Mouse (Mus musculus) midbrain, embryonic 11.5 days (tissue): ENCODE data around the gene Nfam1. TPM values are rescaled to one million over a fixed set of nuclear protein-coding genes. Genes with fewer than 3 reads are reported as not detected.
"Not testable (repeated sequence)": the region's sequence is repeated elsewhere in the genome, so short reads cannot be mapped to it uniquely, and the experiment has no call there.

Experiments used
- ATAC-seq: fragments of 200-750 bp; cut with Nextera tagmentation; 2 replicates; pipeline ENCODE4 v1.8.0; 2017; ENCODE audit warnings: moderate TSS enrichment, moderate library complexity; ENCODE audit not compliant: low FRiP score
- DNase-seq: peaks from one replicate; pipeline ENCODE4 v3.0.0; 2015; ENCODE audit warnings: low spot score; ENCODE audit errors: missing footprints
- H3K27ac ChIP-seq: fragments of 300-500 bp; sonication (generic); 2 replicates; pipeline ENCODE4 v1.5.1; 2014; ENCODE audit warnings: low read depth, low read length
- H3K27me3 ChIP-seq: fragments of 300-500 bp; sonication (generic); 2 replicates; pipeline ENCODE4 v1.6.1; 2014; ENCODE audit warnings: mild to moderate bottlenecking, low read length, moderate library complexity, mixed read lengths; ENCODE audit not compliant: control insufficient read depth, insufficient read depth
- H3K36me3 ChIP-seq: fragments of 300-500 bp; sonication (generic); 2 replicates; pipeline ENCODE4 v1.6.1; 2014; ENCODE audit warnings: mild to moderate bottlenecking, low read length, moderate library complexity, mixed read lengths; ENCODE audit not compliant: control insufficient read depth, insufficient read depth
- H3K4me1 ChIP-seq: fragments of 300-500 bp; sonication (generic); 2 replicates; pipeline ENCODE4 v1.6.1; 2014; ENCODE audit warnings: low read length; ENCODE audit not compliant: control insufficient read depth, insufficient read depth
- H3K4me2 ChIP-seq: fragments of 300-500 bp; sonication (generic); 2 replicates; pipeline ENCODE4 v1.6.1; 2014; ENCODE audit warnings: mild to moderate bottlenecking, moderate library complexity
- H3K4me3 ChIP-seq: fragments of 300-500 bp; sonication (generic); 2 replicates; pipeline ENCODE4 v1.5.1; 2014; ENCODE audit warnings: low read depth, low read length
- H3K9ac ChIP-seq: fragments of 300-500 bp; sonication (generic); 2 replicates; pipeline ENCODE4 v1.6.1; 2014; ENCODE audit warnings: low read length
- H3K9me3 ChIP-seq: fragments of 300-500 bp; sonication (generic); 2 replicates; pipeline ENCODE4 v1.6.1; 2016; ENCODE audit warnings: low read length; ENCODE audit not compliant: control insufficient read depth
- WGBS: fragments of 180-500 bp; shearing (Covaris S2); extraction: QIAGEN DNeasy Blood & Tissue Kit; methylation state at CpG from one replicate; pipeline ENCODE4 v1.1.7; 2014; 5-methylcytosine and 5-hydroxymethylcytosine counted together
- polyA plus RNA-seq: library from polyadenylated mRNA; unstranded; fragments of >200 nt; fragmentation: Nextera tagmentation; extraction: Ambion mirVana; gene quantifications from 2 replicates; pipeline ENCODE4 v1.2.1, GENCODE M21; 2014

Gene Nfam1
- polyA plus RNA-seq, 1 experiment from 2014 or later = 4.0 TPM

GRCm38 (mm10) chr15:83059233-83059660, 26.1 kb upstream of the Nfam1 start:
- H3K4me2 ChIP-seq = no peak overlapping the region
- no peak overlapping the region for H3K9ac ChIP-seq
- no peak for ATAC-seq
- 51% methylated on average over 5 of the region's 5 CpGs for WGBS
- DNase-seq = peak; percentile 89
- no peaks in the 10 kb centered on the region for H3K36me3 ChIP-seq
- no peak overlapping the region for H3K4me3 ChIP-seq
- H3K4me1 ChIP-seq = peaks cover 9% of the 10 kb centered on the region
- H3K27me3 ChIP-seq = no peaks in the 10 kb centered on the region
- H3K9me3 ChIP-seq = no peaks in the 10 kb centered on the region
- H3K27ac ChIP-seq = no peak overlapping the region; the same call in 1 of the 2 replicates

DNA sequence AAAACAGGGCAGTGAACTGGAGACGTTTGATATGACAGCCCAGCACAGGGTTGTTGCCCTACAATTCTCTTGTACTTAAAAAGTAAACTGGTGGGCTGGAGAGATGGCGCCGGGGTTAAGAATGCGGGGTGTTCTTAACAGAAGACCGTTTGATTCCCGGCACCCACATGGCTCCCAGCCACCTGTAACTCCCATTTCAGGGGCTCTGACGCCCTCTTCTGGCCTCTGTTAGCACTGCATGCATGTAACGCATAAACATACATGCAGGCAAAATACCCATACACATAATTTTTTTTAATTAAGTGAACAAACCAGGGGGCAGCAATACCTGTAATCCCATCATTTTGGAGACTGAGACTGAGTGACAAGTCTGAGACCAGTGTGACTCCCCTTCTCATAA, 24.4 kb upstream of the Nfam1 start:
- Histone ChIP-seq H3K4me1 (peaks cover 13% of the 10 kb centered on the region), H3K9ac (no peak overlapping the region), H3K9me3 (no peaks in the 10 kb centered on the region), H3K27ac (no peak overlapping the region), H3K27me3 (no peaks in the 10 kb centered on the region), H3K4me3 (no peak overlapping the region), H3K4me2 (no peak overlapping the region), H3K36me3 (no peaks in the 10 kb centered on the region)
- ATAC-seq (no peak), DNase-seq (peak; percentile 84)
- WGBS = 66% methylated on average over 8 of the region's 8 CpGs

DNA sequence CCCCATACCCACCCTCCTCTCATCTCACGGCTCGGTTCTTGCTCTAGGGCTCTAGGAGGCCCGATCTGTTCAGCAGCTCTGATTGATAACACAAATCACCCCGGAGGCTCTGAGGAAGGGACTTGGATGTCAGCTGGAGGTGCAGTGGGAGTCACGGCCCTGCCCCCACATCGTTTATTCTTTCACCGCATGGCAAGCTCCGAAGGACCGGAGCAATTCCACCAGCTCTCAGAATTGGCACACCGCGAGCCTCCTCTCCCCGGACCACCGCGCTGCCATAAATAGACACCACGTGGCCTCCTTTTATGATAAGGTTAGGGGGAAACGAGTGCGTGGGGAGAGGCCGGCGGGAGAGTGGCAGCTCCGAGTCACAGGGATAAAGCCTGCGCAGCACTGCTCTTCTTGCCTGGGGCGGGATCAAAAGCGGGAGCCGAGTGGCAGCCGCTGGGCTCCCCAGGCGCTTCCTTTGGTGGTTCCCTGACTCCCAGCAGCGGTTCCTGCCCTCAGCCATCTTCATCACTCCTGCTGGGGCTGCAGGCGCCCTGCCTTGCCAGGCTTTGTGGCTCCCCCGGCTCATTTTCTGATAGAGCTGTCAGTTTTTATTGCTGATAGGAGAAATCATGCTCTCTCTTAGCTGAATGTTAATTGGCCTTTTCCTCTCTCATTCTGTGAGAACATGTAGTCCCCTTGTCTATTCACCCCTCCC, 23.4 kb upstream of the Nfam1 start:
- Histone ChIP-seq H3K4me3 (peak overlapping the region; percentile 37), H3K4me1 (peaks cover 15% of the 10 kb centered on the region), H3K36me3 (no peaks in the 10 kb centered on the region), H3K4me2 (peak overlapping the region; percentile 69), H3K9ac (peak overlapping the region; percentile 63), H3K27me3 (no peaks in the 10 kb centered on the region), H3K9me3 (no peaks in the 10 kb centered on the region), H3K27ac (peak overlapping the region; percentile 68)
- peak; percentile 72 for ATAC-seq
- under 1% methylated on average over 29 of the region's 29 CpGs for WGBS
- peak; percentile 95 for DNase-seq

DNA sequence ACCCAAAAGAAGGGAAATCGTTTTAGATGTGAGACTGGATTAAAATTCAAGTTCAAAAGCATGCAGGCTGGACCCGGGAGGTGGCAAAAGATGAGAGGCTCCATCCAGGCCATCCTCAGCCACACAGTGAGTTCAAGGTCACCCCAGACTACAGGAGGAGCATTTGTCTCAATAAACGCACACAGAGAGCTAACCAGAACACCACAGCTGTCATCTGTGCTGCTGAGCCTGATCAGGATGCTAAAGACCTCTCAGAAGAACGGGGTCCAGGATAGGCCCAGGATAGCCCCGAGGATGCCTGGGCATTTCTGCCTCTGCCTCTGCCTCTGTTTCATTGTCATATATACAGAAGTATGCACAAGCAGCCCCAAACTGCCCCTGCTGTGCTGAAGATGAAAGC, 22.5 kb upstream of the Nfam1 start:
- DNase-seq (peak; percentile 84), ATAC-seq (no peak)
- H3K9ac ChIP-seq = no peak overlapping the region
- 46% methylated on average over 5 of the region's 5 CpGs for WGBS
- peaks cover 15% of the 10 kb centered on the region for H3K4me1 ChIP-seq
- no peak overlapping the region for H3K27ac ChIP-seq
- H3K27me3 ChIP-seq = no peaks in the 10 kb centered on the region
- H3K4me2 ChIP-seq = no peak overlapping the region
- no peak overlapping the region for H3K4me3 ChIP-seq
- no peaks in the 10 kb centered on the region for H3K36me3 ChIP-seq
- no peaks in the 10 kb centered on the region for H3K9me3 ChIP-seq

GRCm38 (mm10) chr15:83053261-83053660, 20.2 kb upstream of the Nfam1 start:
- H3K4me2 ChIP-seq = no peak overlapping the region
- peaks cover 13% of the 10 kb centered on the region for H3K4me1 ChIP-seq
- no peaks in the 10 kb centered on the region for H3K9me3 ChIP-seq
- H3K27ac ChIP-seq = no peak overlapping the region
- no peak overlapping the region for H3K9ac ChIP-seq
- H3K27me3 ChIP-seq = no peaks in the 10 kb centered on the region
- H3K4me3 ChIP-seq = no peak overlapping the region
- no peaks in the 10 kb centered on the region for H3K36me3 ChIP-seq
- WGBS = 58% methylated on average over 11 of the region's 11 CpGs
- DNase-seq (peak; percentile 81), ATAC-seq (no peak)

- Histone ChIP-seq H3K9ac (no peak overlapping the region), H3K9me3 (no peaks in the 10 kb centered on the region), H3K4me2 (no peak overlapping the region), H3K27me3 (no peaks in the 10 kb centered on the region), H3K27ac (no peak overlapping the region), H3K4me3 (no peak overlapping the region), H3K4me1 (peaks cover 13% of the 10 kb centered on the region), H3K36me3 (no peaks in the 10 kb centered on the region)
- WGBS = 65% methylated on average over 6 of the region's 6 CpGs
- DNase-seq (peak; percentile 60), ATAC-seq (no peak)
Measured at GRCm38 (mm10) chr15:83052341-83053104, 19.4 kb upstream of the Nfam1 start.

GRCm38 (mm10) chr15:83046730-83047129, 13.6 kb upstream of the Nfam1 start:
- Histone ChIP-seq H3K36me3 (no peaks in the 10 kb centered on the region), H3K4me2 (no peak overlapping the region), H3K4me3 (no peak overlapping the region), H3K27ac (no peak overlapping the region), H3K9ac (no peak overlapping the region), H3K4me1 (peaks cover 14% of the 10 kb centered on the region), H3K27me3 (no peaks in the 10 kb centered on the region), H3K9me3 (peaks cover 3% of the 10 kb centered on the region; the same call in 1 of the 2 replicates)
- no peak for DNase-seq
- WGBS = 89% methylated on average over 7 of the region's 7 CpGs
- ATAC-seq = no peak

DNA sequence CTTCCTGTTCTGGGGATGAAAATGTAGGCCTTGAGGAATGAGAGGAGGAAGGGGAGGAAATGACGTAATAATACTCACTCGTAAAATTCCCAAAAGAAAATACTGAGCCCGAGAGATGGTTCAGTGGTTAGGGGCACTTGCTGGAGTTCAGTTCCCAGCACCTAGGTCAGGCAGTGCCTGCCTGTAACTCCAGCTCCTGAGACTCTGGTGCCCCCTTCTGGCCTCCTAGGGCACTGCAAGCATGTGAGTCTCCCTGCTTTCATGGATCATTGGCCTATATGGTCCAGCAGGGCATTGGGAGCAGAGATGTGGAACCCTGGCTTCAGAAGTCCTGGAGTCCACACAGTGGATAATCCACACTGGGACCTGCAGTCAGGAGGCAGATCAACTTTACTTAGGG, 13.2 kb upstream of the Nfam1 start:
- DNase-seq (no peak), ATAC-seq (no peak)
- Histone ChIP-seq H3K36me3 (no peaks in the 10 kb centered on the region), H3K27me3 (no peaks in the 10 kb centered on the region), H3K9ac (no peak overlapping the region), H3K4me2 (no peak overlapping the region), H3K4me1 (peaks cover 14% of the 10 kb centered on the region), H3K4me3 (no peak overlapping the region), H3K9me3 (peaks cover 3% of the 10 kb centered on the region; the same call in 1 of the 2 replicates), H3K27ac (no peak overlapping the region)
- WGBS = 95% methylated on average over 3 of the region's 3 CpGs

- H3K9me3 ChIP-seq, ATAC-seq, H3K27ac ChIP-seq, H3K9ac ChIP-seq, H3K27me3 ChIP-seq, DNase-seq, H3K36me3 ChIP-seq, H3K4me2 ChIP-seq, H3K4me3 ChIP-seq: not testable (repeated sequence)
- H3K4me1 ChIP-seq = peaks cover 14% of the 10 kb centered on the region
- 87% methylated on average over 5 of the region's 5 CpGs for WGBS
Measured at GRCm38 (mm10) chr15:83045565-83045964, 12.5 kb upstream of the Nfam1 start.
